Mouse (Mus musculus) intestine, postnatal 0 days (tissue): Measurements from ENCODE around the gene Fam229b. TPM values are rescaled to one million over a fixed set of nuclear protein-coding genes. Genes with fewer than 3 reads are reported as not detected.

Experiments used
- ATAC-seq: fragments of 200-750 bp; cut with Nextera tagmentation; 2 replicates; pipeline ENCODE4 v1.8.0; 2017; ENCODE audit warnings: mild to moderate bottlenecking, moderate TSS enrichment, moderate library complexity
- H3K27ac ChIP-seq: fragments of 300-500 bp; sonication (generic); 2 replicates; pipeline ENCODE4 v1.5.1; 2014; ENCODE audit warnings: mild to moderate bottlenecking, low read depth, low read length, moderate library complexity
- H3K27me3 ChIP-seq: fragments of 300-500 bp; sonication (generic); replicated peaks from 2 replicates; pipeline ENCODE4 v1.6.1; 2014; ENCODE audit warnings: low read length, mixed read lengths; ENCODE audit not compliant: control insufficient read depth, insufficient read depth
- H3K36me3 ChIP-seq: fragments of 300-500 bp; sonication (generic); 2 replicates; pipeline ENCODE4 v1.6.1; 2014; ENCODE audit warnings: mild to moderate bottlenecking, moderate library complexity; ENCODE audit not compliant: control insufficient read depth, insufficient read depth
- H3K4me1 ChIP-seq: fragments of 300-500 bp; sonication (generic); replicated peaks from 2 replicates; pipeline ENCODE4 v1.6.1; 2014; ENCODE audit warnings: antibody characterized with exemption, low read length, mixed read lengths; ENCODE audit not compliant: control insufficient read depth, insufficient read depth
- H3K4me2 ChIP-seq: fragments of 300-500 bp; sonication (generic); replicated peaks from 2 replicates; pipeline ENCODE4 v1.6.1; 2014; ENCODE audit warnings: low read depth, mild to moderate bottlenecking, moderate library complexity
- H3K4me3 ChIP-seq: fragments of 300-500 bp; sonication (generic); 2 replicates; pipeline ENCODE4 v1.5.1; 2014; ENCODE audit warnings: low read depth, low read length
- H3K9ac ChIP-seq: fragments of 300-500 bp; sonication (generic); 2 replicates; pipeline ENCODE4 v1.6.1; 2014; ENCODE audit warnings: mild to moderate bottlenecking, low read depth, low read length
- H3K9me3 ChIP-seq: fragments of 300-500 bp; sonication (generic); 2 replicates; pipeline ENCODE4 v1.6.1; 2016; ENCODE audit warnings: mixed run types; ENCODE audit not compliant: control insufficient read depth
- CTCF ChIP-seq: sonication (generic); IDR thresholded peaks from 2 replicates; pipeline ENCODE4 v1.5.1; 2016; ENCODE audit warnings: low read depth, mild to moderate bottlenecking, control low read depth, antibody characterized with exemption, moderate library complexity
- WGBS: fragments of 180-500 bp; shearing (Covaris S2); extraction: QIAGEN DNeasy Blood & Tissue Kit; methylation state at CpG from one replicate; pipeline ENCODE4 v1.1.7; 2014; 5-methylcytosine and 5-hydroxymethylcytosine counted together
- polyA plus RNA-seq: library from polyadenylated mRNA; unstranded; fragments of >200 nt; fragmentation: Nextera tagmentation; extraction: Ambion mirVana; gene quantifications from 2 replicates; pipeline ENCODE4 v1.2.1, GENCODE M21; 2015

Fam229b gene
- polyA plus RNA-seq, 1 experiment from 2014 or later: 2.6 TPM

DNA sequence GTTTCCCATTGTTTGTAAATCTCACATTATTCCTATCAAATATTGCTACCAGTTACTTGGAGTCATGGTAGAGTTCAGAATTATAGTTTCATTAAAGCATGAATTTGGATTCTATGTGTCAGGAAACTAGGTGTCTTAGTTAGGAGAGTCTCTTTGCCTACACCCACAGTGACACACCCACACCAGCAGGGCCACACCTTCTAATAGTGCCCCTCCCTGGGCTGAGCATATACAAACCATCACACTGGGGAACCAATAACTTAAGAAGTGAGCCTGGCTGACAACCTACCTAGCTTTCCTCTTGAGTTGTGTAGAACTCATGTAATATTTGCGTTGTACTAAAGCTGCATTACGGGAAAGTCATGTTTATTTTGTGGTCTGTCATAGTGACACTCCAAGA, 7.7 kb upstream of the Fam229b start:
- Histone ChIP-seq H3K27me3 (no peaks in the 10 kb centered on the region), H3K4me1 (no peaks in the 10 kb centered on the region), H3K4me3 (no peak overlapping the region), H3K36me3 (peaks cover 34% of the 10 kb centered on the region), H3K27ac (no peak overlapping the region), H3K4me2 (no peak overlapping the region), H3K9me3 (no peaks in the 10 kb centered on the region), H3K9ac (no peak overlapping the region)
- ATAC-seq: no peak
- no peak for TF ChIP-seq CTCF
- 90% methylated on average over 2 of the region's 2 CpGs for WGBS

DNA sequence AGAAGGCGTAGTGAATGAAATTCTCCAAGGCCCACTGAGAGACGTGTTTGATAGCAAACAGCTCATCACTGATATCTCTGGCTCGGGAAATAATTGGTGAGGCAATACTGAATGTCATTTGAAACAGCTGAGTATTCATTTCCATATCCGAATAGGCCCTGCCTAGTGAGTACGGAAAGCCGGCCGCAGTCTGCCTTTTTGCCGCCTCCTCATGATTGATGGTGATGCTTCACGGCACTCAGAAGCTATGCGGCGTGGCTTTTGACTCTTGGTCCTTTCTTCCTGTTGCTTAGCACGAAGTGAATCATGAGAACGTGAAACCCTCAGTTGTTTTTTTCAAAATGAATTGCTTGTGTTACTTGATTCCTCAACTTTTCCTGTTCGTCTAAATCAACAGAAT, 7.1 kb upstream of the Fam229b start:
- Histone ChIP-seq H3K4me2 (no peak overlapping the region), H3K27me3 (no peaks in the 10 kb centered on the region), H3K4me1 (no peaks in the 10 kb centered on the region), H3K36me3 (peaks cover 34% of the 10 kb centered on the region), H3K27ac (no peak overlapping the region), H3K9me3 (no peaks in the 10 kb centered on the region), H3K4me3 (no peak overlapping the region), H3K9ac (no peak overlapping the region)
- no peak for ATAC-seq
- TF ChIP-seq CTCF: no peak
- whole genome bisulfite sequencing: 83% methylated on average over 14 of the region's 14 CpGs

DNA sequence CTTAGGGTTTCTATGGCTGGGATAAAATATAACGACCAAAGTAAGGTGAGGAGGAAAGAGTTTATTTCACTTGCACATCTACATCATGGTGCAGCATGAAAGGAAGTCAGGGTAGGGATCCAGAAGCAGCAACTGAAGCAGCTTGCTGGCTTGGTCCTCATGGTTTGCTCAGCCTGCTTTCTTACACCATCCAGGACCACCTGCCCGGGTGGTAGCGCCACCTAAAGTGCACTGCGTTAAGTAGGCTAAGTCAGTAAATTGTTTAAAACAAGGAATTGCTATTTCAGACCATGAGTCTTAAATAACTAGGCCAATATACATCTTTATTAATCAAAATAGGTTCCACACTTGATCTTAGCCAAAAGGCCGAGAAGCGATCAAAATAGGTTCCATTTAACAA, 5.0 kb upstream of the Fam229b start:
- TF ChIP-seq CTCF: no peak
- no peak overlapping the region for H3K9ac ChIP-seq
- H3K4me3 ChIP-seq: no peak overlapping the region
- H3K4me1 ChIP-seq: 0 out of 2 replicates have a peak, but pooled peaks cover 2% of the 10 kb centered on the region
- no peak overlapping the region for H3K4me2 ChIP-seq
- no peak for ATAC-seq
- no peaks in the 10 kb centered on the region for H3K27me3 ChIP-seq
- no peak overlapping the region for H3K27ac ChIP-seq
- H3K36me3 ChIP-seq: peaks cover 20% of the 10 kb centered on the region
- H3K9me3 ChIP-seq: no peaks in the 10 kb centered on the region
- 82% methylated on average over 6 of the region's 6 CpGs for WGBS

DNA sequence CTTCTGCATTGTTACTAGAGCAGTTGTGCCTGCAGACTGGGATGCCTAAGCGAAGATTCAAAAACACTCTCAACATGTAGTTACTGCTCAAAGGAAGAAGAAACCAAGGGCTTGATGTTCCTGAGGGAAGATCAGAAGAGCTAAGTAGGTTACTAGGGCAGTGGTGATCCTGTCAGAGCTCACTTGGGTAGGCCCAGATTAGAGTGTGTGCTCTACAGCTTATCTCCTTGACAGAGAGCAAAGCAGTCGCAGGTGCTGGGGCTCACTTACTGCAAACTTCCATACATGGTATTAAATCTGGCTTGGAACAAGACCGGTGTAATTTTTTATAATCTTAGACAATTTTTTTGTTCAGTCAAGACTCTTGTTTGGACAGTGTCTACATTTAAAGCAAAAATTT, 4.1 kb upstream of the Fam229b start:
- Histone ChIP-seq H3K4me2 (no peak overlapping the region), H3K27me3 (no peaks in the 10 kb centered on the region), H3K27ac (no peak overlapping the region), H3K9ac (no peak overlapping the region), H3K36me3 (peaks cover 20% of the 10 kb centered on the region), H3K9me3 (no peaks in the 10 kb centered on the region), H3K4me1 (0 out of 2 replicates have a peak, but pooled peaks cover 2% of the 10 kb centered on the region), H3K4me3 (no peak overlapping the region)
- TF ChIP-seq CTCF: no peak
- WGBS: 81% methylated on average over 3 of the region's 3 CpGs
- no peak for ATAC-seq

DNA sequence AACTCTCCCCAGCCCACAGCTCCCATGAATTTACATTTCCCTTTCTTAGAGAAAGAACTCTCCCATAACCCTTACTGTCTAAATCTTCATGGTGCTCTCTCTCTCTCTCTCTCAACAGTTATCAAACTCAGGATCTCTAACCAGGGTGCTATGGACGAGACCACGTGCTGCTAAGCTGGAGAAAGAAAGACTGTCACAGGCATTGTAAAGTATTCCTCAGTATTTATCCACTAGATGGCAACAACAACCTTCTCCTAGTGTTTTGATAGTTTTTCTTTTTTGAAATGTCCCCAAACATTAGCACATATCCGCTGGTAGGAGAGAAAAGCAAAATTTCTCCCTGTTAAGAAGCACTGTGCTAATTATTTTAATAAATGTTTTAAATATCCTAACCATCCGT, 12.3 kb downstream of the Fam229b start:
- Histone ChIP-seq H3K36me3 (no peaks in the 10 kb centered on the region), H3K27me3 (no peaks in the 10 kb centered on the region), H3K4me3 (no peak overlapping the region), H3K9ac (no peak overlapping the region), H3K9me3 (no peaks in the 10 kb centered on the region), H3K4me1 (no peaks in the 10 kb centered on the region), H3K27ac (no peak overlapping the region), H3K4me2 (no peak overlapping the region)
- 30% methylated on average over 4 of the region's 4 CpGs for WGBS
- TF ChIP-seq CTCF: peak; percentile 58
- no peak for ATAC-seq

DNA sequence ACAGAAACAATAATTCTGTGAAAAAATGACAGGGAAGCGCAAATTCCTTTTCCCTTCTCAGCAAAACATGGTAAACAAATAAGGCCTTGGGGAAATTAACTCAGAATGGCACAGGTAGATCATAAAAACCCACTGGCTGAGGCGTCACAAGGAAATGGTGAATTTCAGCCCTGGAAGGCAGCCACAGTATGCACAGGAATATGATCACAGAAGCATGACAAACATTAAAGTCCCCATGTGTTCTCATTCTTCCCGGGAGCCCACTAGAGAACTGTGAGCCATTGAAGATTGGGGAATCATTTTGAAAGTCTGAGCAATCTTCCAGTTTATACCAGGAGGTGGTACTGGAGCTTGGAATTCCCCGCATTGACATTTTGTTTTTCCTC, 24.2 kb downstream of the Fam229b start:
- WGBS: 62% methylated on average over 4 of the region's 4 CpGs
- H3K4me2 ChIP-seq: no peak overlapping the region
- peaks cover 3% of the 10 kb centered on the region for H3K36me3 ChIP-seq
- H3K9ac ChIP-seq: no peak overlapping the region
- no peaks in the 10 kb centered on the region for H3K9me3 ChIP-seq
- no peak for TF ChIP-seq CTCF
- no peak overlapping the region for H3K27ac ChIP-seq
- no peak for ATAC-seq
- no peaks in the 10 kb centered on the region for H3K27me3 ChIP-seq
- no peak overlapping the region for H3K4me3 ChIP-seq
- H3K4me1 ChIP-seq: no peaks in the 10 kb centered on the region

DNA sequence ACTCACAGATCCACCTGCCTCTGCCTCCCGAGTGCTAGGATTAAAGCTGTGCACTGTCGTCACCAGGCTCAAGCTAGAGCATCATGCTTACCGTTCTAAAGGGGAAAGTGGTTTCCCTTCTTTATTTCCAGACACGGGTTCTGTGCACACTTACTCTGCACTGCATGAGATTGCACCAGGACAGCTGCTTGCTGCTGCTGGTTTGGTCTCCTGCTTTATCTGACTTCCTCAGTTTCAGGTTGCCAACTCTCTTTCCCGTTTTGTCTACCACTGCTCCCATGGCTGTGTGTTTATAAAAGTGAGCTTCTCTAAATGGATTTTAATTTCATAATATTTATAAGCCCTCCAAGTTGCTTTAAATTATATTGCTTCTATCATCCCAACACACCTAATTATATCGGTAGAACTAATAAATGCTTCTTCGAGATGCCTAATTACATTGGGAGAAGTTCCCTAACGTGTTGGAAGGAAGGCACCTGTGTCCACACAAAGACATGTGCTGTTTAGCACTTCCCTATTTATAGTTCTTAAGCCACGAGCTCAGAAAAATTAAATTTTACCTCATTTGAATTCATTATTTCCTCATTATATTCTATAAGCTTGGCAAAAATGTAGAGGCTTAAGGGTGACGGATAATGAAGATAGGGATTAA, 24.8 kb downstream of the Fam229b start:
- Histone ChIP-seq H3K27me3 (no peaks in the 10 kb centered on the region), H3K4me3 (no peak overlapping the region)

More for the DNA sequence above, 24.8 kb downstream of the Fam229b start:
- Histone ChIP-seq H3K4me2 (no peak overlapping the region), H3K9ac (no peak overlapping the region), H3K27ac (no peak overlapping the region), H3K9me3 (no peaks in the 10 kb centered on the region), H3K36me3 (peaks cover 3% of the 10 kb centered on the region), H3K4me1 (no peaks in the 10 kb centered on the region)
- ATAC-seq: no peak
- 62% methylated on average over 10 of the region's 10 CpGs for WGBS
- no peak for TF ChIP-seq CTCF
